Mouse (Mus musculus): ENCODE measurements around the gene Znrd1. TPM values are rescaled to one million over a fixed set of nuclear protein-coding genes. Genes with fewer than 3 reads are reported as not detected.

Znrd1 gene
- polyA plus RNA-seq, 2 experiments, result 73.7 to 103 TPM

DNA sequence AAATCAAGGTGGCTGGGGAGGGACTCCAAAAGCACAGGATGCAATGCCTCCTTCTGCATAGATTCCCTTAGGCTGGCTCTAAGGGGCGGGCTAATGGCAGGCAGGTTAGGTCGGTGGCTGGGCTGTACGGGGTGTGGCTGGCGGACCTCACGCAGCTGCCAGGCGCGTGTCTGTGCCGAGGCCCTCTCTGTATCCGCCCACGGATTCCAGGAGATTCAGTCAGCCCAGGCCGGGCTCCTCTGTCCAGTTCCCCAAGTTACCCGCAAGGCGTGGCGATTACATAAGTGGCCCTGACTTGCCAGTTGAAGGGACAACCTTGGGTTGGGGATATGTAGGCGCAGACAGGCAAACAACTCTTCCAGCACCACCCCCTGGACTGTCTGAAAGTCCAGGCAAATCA lies 38.1 kb downstream of the Znrd1 start:
- H3K4me1 ChIP-seq (ENCODE audit: control insufficient read depth, insufficient read depth, low read length), result no peaks in the 10 kb centered on the region
- no peak overlapping the region for H3K9ac ChIP-seq (ENCODE audit: low read depth, low read length, severe bottlenecking)
- H3K27ac ChIP-seq (replicated peaks; ENCODE audit: low read depth, low read length), result no peak overlapping the region
- no peak for TF ChIP-seq POLR2A (IDR thresholded peaks at IDR 0.05; ENCODE audit: borderline replicate concordance, extremely low read depth, insufficient read depth, insufficient read length)
- no peak overlapping the region for H3K4me2 ChIP-seq (replicated peaks; ENCODE audit: low read depth, low read length, severe bottlenecking)
- no peaks in the 10 kb centered on the region for H3K36me3 ChIP-seq (ENCODE audit: control insufficient read depth, insufficient read depth, low read length)
- H3K27me3 ChIP-seq (ENCODE audit: control insufficient read depth, insufficient read depth, low read length), result no peaks in the 10 kb centered on the region
- H3K9me3 ChIP-seq (ENCODE audit: control insufficient read depth, low read length), result no peaks in the 10 kb centered on the region
- DNase-seq (ENCODE audit: low spot score), result no peak
- 49% methylated on average over 13 of the region's 15 CpGs for WGBS
- no peak for ATAC-seq (ENCODE audit: low FRiP score, low read depth)
- H3K4me3 ChIP-seq (replicated peaks; ENCODE audit: low read length), result no peak overlapping the region

DNA sequence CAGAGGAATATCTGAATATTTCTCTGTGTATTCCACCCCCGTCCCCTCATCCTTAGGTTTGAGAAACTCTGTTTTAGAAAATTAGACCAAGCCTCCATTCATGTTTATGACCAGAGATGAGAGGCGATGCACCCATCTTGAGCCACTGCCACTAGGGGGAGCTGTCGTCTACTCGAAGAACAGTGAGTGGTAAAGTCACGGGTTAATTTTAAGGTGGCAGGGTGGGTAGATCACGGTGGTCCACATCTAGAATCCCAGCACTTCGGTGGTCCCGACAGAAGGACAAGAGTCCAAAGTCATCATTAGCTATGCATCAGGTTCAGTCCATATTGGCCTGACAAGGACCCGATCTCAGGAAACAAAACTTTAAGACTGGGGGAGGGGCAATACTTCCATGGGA lies 43.3 kb downstream of the Znrd1 start:
- Histone ChIP-seq H3K4me2 (replicated peaks; ENCODE audit: low read depth, low read length, severe bottlenecking) (no peak overlapping the region), H3K36me3 (ENCODE audit: control insufficient read depth, insufficient read depth, low read length) (no peaks in the 10 kb centered on the region), H3K4me1 (ENCODE audit: control insufficient read depth, insufficient read depth, low read length) (no peaks in the 10 kb centered on the region), H3K27ac (replicated peaks; ENCODE audit: low read depth, low read length) (no peak overlapping the region), H3K4me3 (replicated peaks; ENCODE audit: low read length) (no peak overlapping the region), H3K9ac (ENCODE audit: low read depth, low read length, severe bottlenecking) (no peak overlapping the region), H3K27me3 (ENCODE audit: control insufficient read depth, insufficient read depth, low read length) (no peaks in the 10 kb centered on the region), H3K9me3 (ENCODE audit: control insufficient read depth, low read length) (no peaks in the 10 kb centered on the region)
- TF ChIP-seq POLR2A (IDR thresholded peaks at IDR 0.05; ENCODE audit: borderline replicate concordance, extremely low read depth, insufficient read depth, insufficient read length), result no peak
- ATAC-seq (ENCODE audit: low FRiP score, low read depth) (no peak), DNase-seq (ENCODE audit: low spot score) (peak; percentile 32)
- WGBS, result 14% methylated on average over 9 of the region's 9 CpGs

DNA sequence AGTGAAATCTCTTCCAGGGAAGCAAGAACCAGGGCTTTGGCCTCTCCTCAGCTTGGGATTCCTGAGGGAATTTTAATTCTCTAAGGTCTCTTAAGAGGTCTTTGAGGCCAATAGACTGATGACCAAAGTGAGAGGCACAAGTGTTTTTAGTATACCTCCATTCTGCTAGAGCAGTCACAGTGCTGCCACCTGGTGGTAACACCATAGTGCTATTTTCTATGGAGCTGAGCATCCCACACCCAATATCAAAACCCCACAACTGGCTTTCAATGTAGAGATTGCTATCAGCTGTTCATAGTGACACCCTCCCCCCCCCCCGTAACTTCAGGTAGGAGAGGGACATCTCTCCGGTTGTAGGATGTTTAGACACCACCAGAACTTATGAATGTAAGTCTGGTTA lies 44.3 kb downstream of the Znrd1 start:
- no peaks in the 10 kb centered on the region for H3K9me3 ChIP-seq (ENCODE audit: control insufficient read depth, low read length)
- H3K36me3 ChIP-seq (ENCODE audit: control insufficient read depth, insufficient read depth, low read length), result no peaks in the 10 kb centered on the region
- 15% methylated on average over 2 of the region's 2 CpGs for WGBS
- H3K4me3 ChIP-seq (replicated peaks; ENCODE audit: low read length), result no peak overlapping the region
- H3K4me1 ChIP-seq (ENCODE audit: control insufficient read depth, insufficient read depth, low read length), result no peaks in the 10 kb centered on the region
- H3K9ac ChIP-seq (ENCODE audit: low read depth, low read length, severe bottlenecking), result no peak overlapping the region
- DNase-seq (ENCODE audit: low spot score), result peak; percentile 83
- no peaks in the 10 kb centered on the region for H3K27me3 ChIP-seq (ENCODE audit: control insufficient read depth, insufficient read depth, low read length)
- no peak for ATAC-seq (ENCODE audit: low FRiP score, low read depth)
- H3K4me2 ChIP-seq (replicated peaks; ENCODE audit: low read depth, low read length, severe bottlenecking), result no peak overlapping the region
- TF ChIP-seq POLR2A (IDR thresholded peaks at IDR 0.05; ENCODE audit: borderline replicate concordance, extremely low read depth, insufficient read depth, insufficient read length), result no peak
- H3K27ac ChIP-seq (replicated peaks; ENCODE audit: low read depth, low read length), result no peak overlapping the region

DNA sequence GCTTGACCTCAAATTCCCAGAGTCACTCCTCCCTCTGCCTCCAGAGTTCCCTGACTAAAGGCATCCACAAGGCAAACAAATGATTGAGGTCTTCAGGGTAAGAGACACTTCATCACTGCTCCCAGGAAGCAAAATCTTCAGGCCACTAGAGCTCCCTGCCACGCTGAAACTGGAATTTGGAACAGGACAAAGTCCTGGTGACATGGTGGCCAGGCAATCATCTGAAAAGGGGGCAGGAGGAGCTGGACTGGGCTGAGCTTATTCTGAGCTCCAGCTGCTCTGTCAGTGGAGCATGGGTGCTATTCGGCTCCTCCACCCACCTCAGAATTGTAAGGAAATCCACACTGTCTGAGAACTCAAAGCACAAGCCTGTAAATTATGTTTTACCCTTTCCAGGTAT lies 46.3 kb downstream of the Znrd1 start:
- H3K9me3 ChIP-seq (ENCODE audit: control insufficient read depth, low read length), result no peaks in the 10 kb centered on the region
- DNase-seq (ENCODE audit: low spot score) (no peak), ATAC-seq (ENCODE audit: low FRiP score, low read depth) (no peak)
- WGBS, result 65% methylated on average over 2 of the region's 2 CpGs
- H3K4me1 ChIP-seq (ENCODE audit: control insufficient read depth, insufficient read depth, low read length), result no peaks in the 10 kb centered on the region
- no peak overlapping the region for H3K4me2 ChIP-seq (replicated peaks; ENCODE audit: low read depth, low read length, severe bottlenecking)
- H3K27ac ChIP-seq (replicated peaks; ENCODE audit: low read depth, low read length), result no peak overlapping the region
- TF ChIP-seq POLR2A (IDR thresholded peaks at IDR 0.05; ENCODE audit: borderline replicate concordance, extremely low read depth, insufficient read depth, insufficient read length), result no peak
- no peaks in the 10 kb centered on the region for H3K27me3 ChIP-seq (ENCODE audit: control insufficient read depth, insufficient read depth, low read length)
- H3K9ac ChIP-seq (ENCODE audit: low read depth, low read length, severe bottlenecking), result no peak overlapping the region
- H3K36me3 ChIP-seq (ENCODE audit: control insufficient read depth, insufficient read depth, low read length), result no peaks in the 10 kb centered on the region
- no peak overlapping the region for H3K4me3 ChIP-seq (replicated peaks; ENCODE audit: low read length)

DNA sequence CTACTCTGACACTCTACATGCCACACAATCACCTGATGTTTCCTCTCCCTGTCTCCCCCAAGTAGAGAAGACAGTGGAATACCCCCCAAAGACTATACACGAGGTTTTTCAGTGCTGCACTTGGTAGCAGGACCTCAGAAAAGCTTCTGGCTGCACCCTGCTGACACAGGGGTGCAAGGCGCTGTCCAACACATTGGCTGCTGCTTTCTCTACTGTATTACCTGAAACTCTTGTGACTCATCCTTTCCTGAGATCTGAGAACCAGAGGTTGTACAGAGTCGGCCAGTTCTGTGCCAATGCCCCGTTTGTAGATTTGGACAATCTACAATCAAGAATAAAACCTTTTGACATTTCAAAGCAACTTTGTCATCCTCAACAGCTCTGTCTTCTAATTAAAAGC lies 48.6 kb downstream of the Znrd1 start:
- no peaks in the 10 kb centered on the region for H3K36me3 ChIP-seq (ENCODE audit: control insufficient read depth, insufficient read depth, low read length)
- TF ChIP-seq POLR2A (IDR thresholded peaks at IDR 0.05; ENCODE audit: borderline replicate concordance, extremely low read depth, insufficient read depth, insufficient read length), result no peak
- WGBS, result 45% methylated on average over 4 of the region's 4 CpGs
- no peak overlapping the region for H3K27ac ChIP-seq (replicated peaks; ENCODE audit: low read depth, low read length)
- no peaks in the 10 kb centered on the region for H3K27me3 ChIP-seq (ENCODE audit: control insufficient read depth, insufficient read depth, low read length)
- no peak for ATAC-seq (ENCODE audit: low FRiP score, low read depth)
- no peaks in the 10 kb centered on the region for H3K4me1 ChIP-seq (ENCODE audit: control insufficient read depth, insufficient read depth, low read length)
- H3K9ac ChIP-seq (ENCODE audit: low read depth, low read length, severe bottlenecking), result no peak overlapping the region
- DNase-seq (ENCODE audit: low spot score), result no peak
- no peak overlapping the region for H3K4me2 ChIP-seq (replicated peaks; ENCODE audit: low read depth, low read length, severe bottlenecking)
- no peaks in the 10 kb centered on the region for H3K9me3 ChIP-seq (ENCODE audit: control insufficient read depth, low read length)
- H3K4me3 ChIP-seq (replicated peaks; ENCODE audit: low read length), result no peak overlapping the region

DNA sequence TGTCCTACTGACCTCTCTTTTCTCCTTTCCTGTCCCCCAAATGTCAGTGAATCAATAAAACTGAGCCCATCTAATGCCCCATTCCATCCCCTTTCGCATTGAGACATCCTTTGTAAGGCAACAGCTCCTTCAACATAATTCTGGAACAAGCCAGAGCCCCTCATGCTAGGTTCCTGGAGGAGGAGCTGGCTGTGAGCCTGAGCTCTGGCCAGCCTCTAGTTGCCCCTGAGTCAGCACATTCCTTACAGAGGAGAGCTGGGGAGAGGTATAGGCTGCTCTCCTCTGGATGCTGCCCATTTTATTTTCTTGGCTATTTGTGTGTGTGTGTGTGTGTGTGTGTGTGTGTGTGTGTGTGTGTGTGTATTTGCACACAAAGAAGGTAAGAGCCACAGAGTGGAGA lies 50.1 kb downstream of the Znrd1 start:
- DNase-seq (ENCODE audit: low spot score) (peak; percentile 28), ATAC-seq (ENCODE audit: low FRiP score, low read depth) (no peak)
- no peaks in the 10 kb centered on the region for H3K4me1 ChIP-seq (ENCODE audit: control insufficient read depth, insufficient read depth, low read length)
- no peak overlapping the region for H3K4me2 ChIP-seq (replicated peaks; ENCODE audit: low read depth, low read length, severe bottlenecking)
- no peaks in the 10 kb centered on the region for H3K9me3 ChIP-seq (ENCODE audit: control insufficient read depth, low read length)
- H3K4me3 ChIP-seq (replicated peaks; ENCODE audit: low read length), result no peak overlapping the region
- H3K9ac ChIP-seq (ENCODE audit: low read depth, low read length, severe bottlenecking), result no peak overlapping the region
- no peaks in the 10 kb centered on the region for H3K27me3 ChIP-seq (ENCODE audit: control insufficient read depth, insufficient read depth, low read length)
- no peak for TF ChIP-seq POLR2A (IDR thresholded peaks at IDR 0.05; ENCODE audit: borderline replicate concordance, extremely low read depth, insufficient read depth, insufficient read length)
- H3K27ac ChIP-seq (replicated peaks; ENCODE audit: low read depth, low read length), result no peak overlapping the region
- WGBS, result 40% methylated on average over 1 of the region's 1 CpGs
- H3K36me3 ChIP-seq (ENCODE audit: control insufficient read depth, insufficient read depth, low read length), result no peaks in the 10 kb centered on the region

Other genes with a start within 250 kb of the Znrd1 start
- gene H2-M10.5, start 185.6 kb downstream of the Znrd1 start, polyA plus RNA-seq (2012; rRNA removed), result not detected in 2 replicates
- not detected in 2 replicates for gene H2-M10.5, start 185.6 kb downstream of the Znrd1 start, polyA plus RNA-seq (2014; fragmentation: Nextera tagmentation; extraction: Ambion mirVana)
- gene H2-M10.6, start 146.4 kb downstream of the Znrd1 start, polyA plus RNA-seq (2012; rRNA removed), result not detected in 2 replicates
- gene H2-M10.6, start 146.4 kb downstream of the Znrd1 start, polyA plus RNA-seq (2014; fragmentation: Nextera tagmentation; extraction: Ambion mirVana), result not detected in 2 replicates
- gene Trim26, start 121.4 kb downstream of the Znrd1 start, polyA plus RNA-seq (2012; rRNA removed), result 41.0 and 43.5 TPM in 2 replicates
- 33.9 and 38.1 TPM in 2 replicates for gene Trim26, start 121.4 kb downstream of the Znrd1 start, polyA plus RNA-seq (2014; fragmentation: Nextera tagmentation; extraction: Ambion mirVana)
- gene Trim15, start 91.3 kb downstream of the Znrd1 start, polyA plus RNA-seq (2012; rRNA removed), result not detected in 2 replicates
- gene Trim15, start 91.3 kb downstream of the Znrd1 start, polyA plus RNA-seq (2014; fragmentation: Nextera tagmentation; extraction: Ambion mirVana), result 0.18 and 0.21 TPM in 2 replicates
- 0.67 and 0.91 TPM in 2 replicates for gene Trim10, start 89.0 kb downstream of the Znrd1 start, polyA plus RNA-seq (2012; rRNA removed)
- 2.7 and 3.1 TPM in 2 replicates for gene Trim10, start 89.0 kb downstream of the Znrd1 start, polyA plus RNA-seq (2014; fragmentation: Nextera tagmentation; extraction: Ambion mirVana)
- gene Trim40, start 68.4 kb downstream of the Znrd1 start, polyA plus RNA-seq (2012; rRNA removed), result 0.08 TPM in 1 of 2 replicates, not detected in the other
- gene Trim40, start 68.4 kb downstream of the Znrd1 start, polyA plus RNA-seq (2014; fragmentation: Nextera tagmentation; extraction: Ambion mirVana), result not detected in 2 replicates
- not detected in 2 replicates for gene Trim31, start 60.4 kb downstream of the Znrd1 start, polyA plus RNA-seq (2012; rRNA removed)
- not detected in 2 replicates for gene Trim31, start 60.4 kb downstream of the Znrd1 start, polyA plus RNA-seq (2014; fragmentation: Nextera tagmentation; extraction: Ambion mirVana)
- 3.2 and 4.0 TPM in 2 replicates for gene Rnf39, start 15.6 kb downstream of the Znrd1 start, polyA plus RNA-seq (2012; rRNA removed)
- 2.8 and 3.5 TPM in 2 replicates for gene Rnf39, start 15.6 kb downstream of the Znrd1 start, polyA plus RNA-seq (2014; fragmentation: Nextera tagmentation; extraction: Ambion mirVana)
- 81.5 and 116 TPM in 2 replicates for gene Ppp1r11, start 6.8 kb downstream of the Znrd1 start, polyA plus RNA-seq (2012; rRNA removed)
- 125 and 128 TPM in 2 replicates for gene Ppp1r11, start 6.8 kb downstream of the Znrd1 start, polyA plus RNA-seq (2014; fragmentation: Nextera tagmentation; extraction: Ambion mirVana)
- 1.8 and 5.9 TPM in 2 replicates for gene Znrd1as, start within 50 bp of the Znrd1 start, polyA plus RNA-seq (2012; rRNA removed)
- 5.8 and 5.9 TPM in 2 replicates for gene Znrd1as, start within 50 bp of the Znrd1 start, polyA plus RNA-seq (2014; fragmentation: Nextera tagmentation; extraction: Ambion mirVana)
- 0.53 and 0.58 TPM in 2 replicates for gene 2410137M14Rik, start 22.7 kb upstream of the Znrd1 start, polyA plus RNA-seq (2012; rRNA removed)
- not detected in 2 replicates for gene 2410137M14Rik, start 22.7 kb upstream of the Znrd1 start, polyA plus RNA-seq (2014; fragmentation: Nextera tagmentation; extraction: Ambion mirVana)
- 6.3 and 7.4 TPM in 2 replicates for gene H2-M5, start 31.0 kb upstream of the Znrd1 start, polyA plus RNA-seq (2012; rRNA removed)
- 0.29 and 0.61 TPM in 2 replicates for gene H2-M5, start 31.0 kb upstream of the Znrd1 start, polyA plus RNA-seq (2014; fragmentation: Nextera tagmentation; extraction: Ambion mirVana)
- 140 and 149 TPM in 2 replicates for gene Zfp57, start 42.6 kb upstream of the Znrd1 start, polyA plus RNA-seq (2012; rRNA removed)
- 85.9 and 86.1 TPM in 2 replicates for gene Zfp57, start 42.6 kb upstream of the Znrd1 start, polyA plus RNA-seq (2014; fragmentation: Nextera tagmentation; extraction: Ambion mirVana)
- not detected in 2 replicates for gene Mog, start 64.8 kb upstream of the Znrd1 start, polyA plus RNA-seq (2012; rRNA removed)
- gene Mog, start 64.8 kb upstream of the Znrd1 start, polyA plus RNA-seq (2014; fragmentation: Nextera tagmentation; extraction: Ambion mirVana), result 0.35 TPM in 1 of 2 replicates, not detected in the other
- 111 and 139 TPM in 2 replicates for gene Gabbr1, start 87.4 kb upstream of the Znrd1 start, polyA plus RNA-seq (2012; rRNA removed)
- 8.4 and 11.1 TPM in 2 replicates for gene Gabbr1, start 87.4 kb upstream of the Znrd1 start, polyA plus RNA-seq (2014; fragmentation: Nextera tagmentation; extraction: Ambion mirVana)
- gene Olfr90, start 129.9 kb upstream of the Znrd1 start, polyA plus RNA-seq (2012; rRNA removed), result not detected in 2 replicates
- not detected in 2 replicates for gene Olfr90, start 129.9 kb upstream of the Znrd1 start, polyA plus RNA-seq (2014; fragmentation: Nextera tagmentation; extraction: Ambion mirVana)
- not detected in 2 replicates for gene Olfr91, start 139.7 kb upstream of the Znrd1 start, polyA plus RNA-seq (2012; rRNA removed)
- gene Olfr91, start 139.7 kb upstream of the Znrd1 start, polyA plus RNA-seq (2014; fragmentation: Nextera tagmentation; extraction: Ambion mirVana), result 0.07 TPM in 1 of 2 replicates, not detected in the other
- not detected in 2 replicates for gene Olfr92, start 161.5 kb upstream of the Znrd1 start, polyA plus RNA-seq (2012; rRNA removed)
- gene Olfr92, start 161.5 kb upstream of the Znrd1 start, polyA plus RNA-seq (2014; fragmentation: Nextera tagmentation; extraction: Ambion mirVana), result not detected in 2 replicates
- gene Olfr93, start 202.9 kb upstream of the Znrd1 start, polyA plus RNA-seq (2012; rRNA removed), result not detected in 2 replicates
- gene Olfr93, start 202.9 kb upstream of the Znrd1 start, polyA plus RNA-seq (2014; fragmentation: Nextera tagmentation; extraction: Ambion mirVana), result not detected in 2 replicates
- gene Ubd, start 235.3 kb upstream of the Znrd1 start, polyA plus RNA-seq (2012; rRNA removed), result not detected in 2 replicates
- not detected in 2 replicates for gene Ubd, start 235.3 kb upstream of the Znrd1 start, polyA plus RNA-seq (2014; fragmentation: Nextera tagmentation; extraction: Ambion mirVana)
- not detected in 2 replicates for gene Olfr94, start 242.4 kb upstream of the Znrd1 start, polyA plus RNA-seq (2012; rRNA removed)
- gene Olfr94, start 242.4 kb upstream of the Znrd1 start, polyA plus RNA-seq (2014; fragmentation: Nextera tagmentation; extraction: Ambion mirVana), result not detected in 2 replicates